Mouse (Mus musculus): ENCODE measurements around the gene Slc9b2.
A peak's percentile ranks its signal among the peaks of the same experiment; 100 is the strongest.

The Slc9b2 gene

DNA sequence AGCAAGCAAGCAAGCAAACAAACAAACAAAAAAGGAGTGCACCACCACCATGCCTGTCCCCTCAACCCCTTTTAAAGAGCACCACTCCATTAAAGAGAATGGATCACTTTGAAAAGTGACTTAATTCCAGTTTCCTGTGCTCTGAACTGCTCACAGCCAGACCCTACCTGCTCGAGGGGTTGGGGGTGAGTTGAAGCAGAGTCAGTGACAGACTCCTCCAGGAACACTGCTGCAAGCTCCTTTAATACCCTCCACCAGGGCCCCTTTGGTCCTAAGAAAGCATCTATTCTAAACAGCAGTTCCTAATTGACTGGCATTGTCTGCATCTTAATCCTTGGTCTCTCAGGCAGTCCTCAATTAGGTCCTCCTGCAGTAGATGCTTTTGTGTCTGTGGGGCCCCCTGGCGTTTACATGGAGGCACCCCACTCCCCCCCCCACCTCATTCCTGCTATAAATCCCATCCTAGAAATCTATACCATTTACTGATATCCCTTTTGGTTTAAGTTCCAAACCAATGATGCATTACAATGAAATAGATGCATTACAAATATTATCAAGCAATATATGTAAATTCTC, 5.5 kb downstream of the Slc9b2 start:
- DNase-seq (ENCODE audit: low spot score in 2 of 2) = no peak

DNA sequence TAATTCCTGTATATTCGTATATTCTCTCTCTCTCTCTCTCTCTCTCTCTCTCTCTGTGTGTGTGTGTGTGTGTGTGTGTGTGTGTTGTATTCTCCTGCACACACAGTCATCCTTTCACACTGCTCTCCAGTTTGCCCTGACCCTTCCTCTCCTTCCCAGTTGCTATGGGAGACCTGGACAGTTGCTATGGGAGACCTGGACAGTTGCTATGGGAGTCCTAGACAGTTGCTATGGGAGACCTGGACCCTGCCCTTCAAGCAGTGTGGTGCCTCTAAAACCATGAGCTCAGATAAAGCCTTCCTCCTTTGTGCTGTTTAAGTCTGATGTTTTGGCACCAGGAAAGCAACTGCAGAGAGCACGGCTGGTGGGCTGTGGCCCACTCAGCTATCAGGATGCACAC, 6.2 kb downstream of the Slc9b2 start:
- no peak for DNase-seq (ENCODE audit: low spot score in 2 of 2)

DNA sequence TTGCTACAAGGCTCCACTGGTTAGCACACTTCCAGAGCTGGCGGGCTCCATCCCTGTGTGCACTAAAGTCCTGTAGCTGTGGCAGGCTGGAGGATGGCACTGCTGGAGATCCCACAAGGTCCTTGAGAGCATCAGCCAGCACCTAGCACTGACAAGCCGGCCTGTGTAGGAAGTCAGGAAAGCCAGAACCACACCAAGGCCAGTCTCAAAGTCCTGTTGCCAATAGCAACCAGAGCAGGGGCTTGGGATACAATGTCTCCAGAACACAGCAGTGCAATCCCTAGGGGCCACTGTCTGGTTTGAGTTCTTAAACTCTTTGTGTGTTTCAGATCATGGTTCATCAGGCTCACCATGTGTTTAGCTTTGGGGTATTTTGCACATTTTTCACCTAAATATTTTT, 7.3 kb downstream of the Slc9b2 start:
- DNase-seq (ENCODE audit: low spot score in 2 of 2) = no peak

DNA sequence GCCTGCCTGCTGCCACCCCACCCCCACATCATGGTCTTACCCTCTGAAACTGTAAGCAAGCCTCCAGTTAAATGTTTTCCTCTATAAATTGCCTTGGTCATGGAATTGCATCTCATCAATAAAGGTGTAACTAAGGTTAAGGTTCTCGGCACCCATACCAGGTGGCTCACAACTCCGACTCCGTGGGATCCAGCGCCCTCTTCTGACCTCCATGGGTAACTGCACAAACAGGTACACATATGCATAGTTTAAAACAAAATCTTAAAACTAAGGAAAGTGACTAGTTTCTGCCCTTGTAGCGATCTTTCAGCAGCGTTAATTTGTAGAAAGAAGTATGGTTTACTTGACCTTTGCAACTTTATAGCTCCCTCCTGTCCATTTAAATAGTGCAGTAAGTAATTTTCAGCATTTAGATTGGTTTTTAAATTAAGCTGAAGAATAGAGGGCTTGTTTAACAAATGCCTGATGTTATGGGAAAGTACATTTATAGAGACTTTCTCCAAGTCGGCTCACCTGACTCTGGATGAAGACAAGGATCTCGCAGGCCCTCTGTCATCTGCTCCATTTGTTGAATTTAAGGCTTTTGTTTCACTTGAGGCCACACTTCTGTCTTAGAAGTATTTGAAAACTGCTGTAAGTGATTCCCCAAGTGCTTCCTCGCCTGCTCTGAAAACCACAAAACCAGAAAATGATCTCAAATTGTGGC, 8.4 kb downstream of the Slc9b2 start:
- no peak for DNase-seq (ENCODE audit: low spot score in 2 of 2)

DNA sequence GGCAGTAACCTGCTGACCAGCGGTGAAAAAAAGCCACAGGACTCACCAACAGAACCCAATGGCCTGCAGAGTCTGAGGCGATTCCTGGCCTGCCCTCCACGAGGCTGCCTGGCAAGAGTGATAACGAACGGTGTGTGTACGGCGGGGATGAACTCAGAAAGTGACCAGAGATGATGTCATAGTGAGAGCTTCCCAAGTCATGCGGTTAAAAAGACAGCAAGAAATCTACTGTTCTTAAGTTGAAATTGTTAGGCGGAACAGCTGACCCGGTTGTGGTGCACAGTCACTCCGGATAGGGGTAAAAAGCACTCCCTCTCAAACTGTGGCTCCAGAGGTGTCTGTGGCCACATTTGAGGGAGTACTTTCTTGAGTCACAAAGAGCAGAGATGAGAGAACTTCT, 10.8 kb downstream of the Slc9b2 start:
- no peak for DNase-seq (ENCODE audit: low spot score in 2 of 2)

DNA sequence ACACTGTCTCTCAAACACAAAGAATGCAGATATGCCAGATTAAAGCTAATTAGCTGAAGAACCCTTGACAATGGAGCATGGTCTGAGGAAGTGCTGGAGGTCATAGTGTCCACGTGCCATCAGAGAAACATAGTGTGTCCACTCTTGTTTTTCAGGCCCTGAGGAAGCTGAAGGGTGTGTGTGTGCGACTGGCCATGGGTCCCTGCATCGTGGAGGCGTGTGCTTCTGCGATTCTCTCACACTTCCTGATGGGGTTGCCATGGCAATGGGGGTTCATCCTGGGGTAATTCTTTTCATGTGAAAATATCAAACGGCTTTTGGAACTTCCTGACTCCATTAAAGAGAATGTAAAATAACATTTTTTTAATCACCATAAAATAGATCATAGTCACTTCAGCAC, 16.9 kb downstream of the Slc9b2 start:
- peak in 1 of 2 experiments; percentile 11 for DNase-seq (ENCODE audit: low spot score in 2 of 2)

DNA sequence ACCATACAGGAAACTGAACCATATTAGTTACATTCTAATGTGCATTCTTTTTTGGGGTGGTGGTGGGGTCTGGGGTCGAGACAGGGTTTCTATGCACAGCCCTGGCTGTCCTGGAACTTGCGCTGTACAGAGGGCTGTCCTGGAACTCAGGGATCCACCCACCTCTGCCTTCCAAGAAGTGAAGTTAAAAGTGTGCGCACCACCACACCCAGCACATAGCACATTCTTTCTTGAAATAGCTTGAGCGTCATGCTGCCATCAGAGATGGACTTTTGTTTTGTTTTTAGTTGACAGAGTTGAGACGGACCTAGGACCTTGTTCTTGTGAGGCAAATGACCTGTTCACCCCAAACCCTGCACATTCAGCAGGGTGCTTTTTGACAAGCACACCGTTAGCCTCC, 19.7 kb downstream of the Slc9b2 start:
- no peak for DNase-seq (ENCODE audit: low spot score in 2 of 2)

DNA sequence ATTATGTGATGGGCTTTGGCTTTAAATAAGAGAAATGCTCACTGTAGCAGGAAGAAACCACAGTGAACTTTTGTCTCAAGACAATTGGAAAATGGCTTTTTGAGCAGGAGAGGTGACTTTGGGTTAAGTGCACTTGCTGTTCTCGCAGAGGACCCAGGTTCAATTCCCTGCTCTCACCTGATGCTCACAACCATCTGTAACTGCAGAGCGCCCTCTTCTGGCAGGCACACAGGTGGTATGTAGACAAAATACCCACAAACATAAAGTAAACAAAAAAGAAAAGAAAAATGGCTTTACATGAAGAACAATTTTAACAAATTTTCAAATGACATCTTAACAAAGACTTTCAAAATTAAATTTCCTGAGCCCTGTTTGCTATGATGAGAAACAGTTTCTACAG, 20.1 kb downstream of the Slc9b2 start:
- DNase-seq (ENCODE audit: low spot score in 2 of 2) = no peak

DNA sequence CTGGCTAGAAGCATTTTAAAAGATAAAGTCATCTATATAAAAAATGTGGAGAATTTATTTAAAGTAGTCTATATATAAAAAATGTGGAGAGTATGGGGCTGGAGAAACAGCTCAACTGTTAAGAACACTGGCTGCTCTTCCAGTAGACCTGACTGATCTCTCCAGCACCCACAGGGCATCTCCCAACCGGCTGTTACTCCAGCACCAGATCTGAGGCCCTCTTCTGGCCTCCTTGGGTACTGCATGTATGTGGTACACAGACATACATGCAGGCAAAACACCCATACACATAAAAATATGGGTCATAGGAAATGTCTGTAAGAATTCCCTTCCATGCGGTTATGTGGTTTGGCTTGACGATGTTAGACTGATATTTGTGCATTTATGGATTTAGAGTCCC, 21.1 kb downstream of the Slc9b2 start:
- DNase-seq (ENCODE audit: low spot score in 2 of 2) = peak in 1 of 2 experiments; percentile 21

DNA sequence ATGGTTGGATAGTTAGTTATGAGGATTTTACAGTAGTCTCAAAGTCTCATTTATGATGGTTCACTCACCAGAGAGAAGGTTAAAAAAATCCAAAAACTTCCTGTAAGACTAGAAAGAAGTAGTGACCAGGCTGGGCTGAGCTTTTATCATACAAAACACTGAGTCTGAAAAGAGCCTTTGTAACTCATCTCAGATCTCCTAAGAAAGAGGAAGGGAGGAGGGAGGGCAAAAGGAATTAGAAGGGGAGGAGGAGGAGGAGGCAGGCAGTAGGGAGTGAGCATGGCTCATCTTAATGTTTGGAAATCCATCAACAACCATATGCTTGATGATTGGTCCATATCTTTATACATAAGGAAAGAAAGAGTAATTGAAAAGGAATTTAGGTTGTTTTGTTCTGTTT, 25.2 kb downstream of the Slc9b2 start:
- no peak for DNase-seq (ENCODE audit: low spot score in 2 of 2)

DNA sequence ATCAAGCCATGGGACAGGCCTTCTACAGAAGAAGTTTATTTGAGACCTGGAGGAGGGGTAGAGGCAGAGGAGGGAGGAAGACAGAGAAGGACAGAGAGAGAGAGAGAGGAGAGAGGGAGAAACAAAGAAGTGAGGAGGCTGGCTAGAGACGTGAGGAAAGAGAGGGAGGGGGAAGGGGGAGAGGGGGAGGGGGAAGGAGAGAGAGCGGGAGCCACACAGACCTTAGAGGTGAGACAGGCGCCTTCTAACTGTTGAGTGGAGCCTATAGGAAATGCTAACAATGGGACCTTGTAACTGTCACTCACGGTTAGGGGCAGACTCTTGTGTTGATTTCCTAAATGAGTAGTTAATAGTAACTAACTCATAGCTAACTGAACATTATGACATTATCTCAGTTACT, 26.3 kb downstream of the Slc9b2 start:
- DNase-seq (ENCODE audit: low spot score in 2 of 2) = no peak

DNA sequence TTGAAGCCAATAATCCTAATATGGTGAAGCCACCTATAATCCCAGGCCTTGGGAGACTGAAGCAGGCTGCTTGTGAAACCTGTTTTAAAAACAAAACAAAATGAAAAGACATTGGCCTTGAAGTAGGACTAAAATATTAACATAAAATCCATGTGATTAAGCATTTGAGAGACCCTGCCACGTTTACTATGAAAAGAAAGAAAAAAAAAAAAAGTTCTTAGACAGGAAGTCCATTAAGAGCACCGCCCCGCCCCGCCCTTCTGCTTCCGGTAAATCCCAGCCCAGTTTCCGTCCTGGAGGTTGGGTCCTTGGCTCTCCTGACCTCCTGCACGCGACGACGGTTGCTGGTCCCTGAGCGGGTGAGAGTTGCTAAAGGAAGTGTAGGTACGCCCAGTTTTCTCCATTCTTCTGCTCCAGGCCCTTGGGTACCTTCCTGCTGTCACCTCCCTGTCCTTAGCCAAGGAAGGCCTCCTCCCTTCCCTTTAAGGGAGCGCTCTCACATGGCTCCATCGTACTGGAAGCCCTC, 40.3 kb downstream of the Slc9b2 start, which contains the start of gene Slc9b1:
Gene Slc9b1 (plus strand): TSS at position 291 of the 526 bp plus-strand sequence.
- DNase-seq (ENCODE audit: low spot score in 2 of 2) = no peak

DNA sequence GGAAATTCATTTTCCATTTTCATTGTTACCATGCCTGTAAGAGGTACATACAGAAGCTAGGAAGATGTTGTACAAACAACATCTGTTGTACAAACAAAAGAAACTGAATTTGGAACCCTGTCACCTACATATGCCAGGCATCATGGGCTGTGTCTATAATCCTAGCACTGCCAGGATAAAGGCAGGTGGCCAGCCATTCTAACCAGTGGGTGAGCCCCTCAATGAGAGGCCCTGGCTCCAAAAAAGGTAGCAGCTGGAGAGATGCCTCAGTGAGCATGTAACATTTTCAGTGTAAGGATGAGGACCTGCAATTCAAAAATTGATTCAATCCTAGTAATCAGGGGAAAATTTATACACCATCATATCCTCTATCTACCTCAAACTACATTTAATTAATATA, 41.5 kb downstream of the Slc9b2 start:
- no peak for DNase-seq (ENCODE audit: low spot score in 2 of 2)

DNA sequence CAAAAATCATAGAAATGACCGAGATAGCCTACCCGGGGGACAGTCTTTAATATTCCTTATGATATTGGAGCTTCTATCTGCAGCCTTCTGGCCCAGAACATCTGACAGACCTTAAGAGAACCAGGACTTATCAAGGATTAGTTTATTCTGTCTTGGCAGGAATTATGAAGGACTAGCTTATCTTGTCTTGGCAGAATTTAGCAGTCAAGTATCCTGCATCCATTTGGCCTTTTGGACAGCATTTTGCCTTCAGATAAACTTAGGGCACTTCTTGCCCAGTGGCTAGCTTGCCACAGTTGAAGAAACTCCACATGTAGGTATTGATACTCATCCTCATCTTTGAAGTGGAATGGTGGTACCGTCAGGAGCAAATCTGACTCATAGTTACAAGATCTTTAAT, 44.4 kb downstream of the Slc9b2 start:
- DNase-seq (ENCODE audit: low spot score in 2 of 2) = no peak

DNA sequence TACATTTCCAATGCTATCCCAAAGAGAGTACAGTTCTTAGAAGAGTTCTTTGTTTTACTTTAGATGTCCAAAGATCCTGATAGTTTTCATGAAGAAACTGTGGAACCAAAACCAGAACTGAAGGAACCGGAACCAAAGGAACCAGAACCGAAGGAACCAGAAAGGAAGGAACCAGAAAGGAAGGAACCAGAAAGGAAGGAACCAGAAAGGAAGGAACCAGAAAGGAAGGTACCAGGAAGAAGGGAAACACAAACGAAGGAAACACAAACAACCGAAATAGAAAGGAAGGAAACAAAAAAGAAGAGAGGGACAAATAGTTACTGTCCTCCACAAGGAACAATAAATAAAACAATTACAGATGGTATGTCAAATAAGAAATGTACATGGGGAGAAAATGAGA, 49.9 kb downstream of the Slc9b2 start:
- no peak for DNase-seq (ENCODE audit: low spot score in 2 of 2)

DNA sequence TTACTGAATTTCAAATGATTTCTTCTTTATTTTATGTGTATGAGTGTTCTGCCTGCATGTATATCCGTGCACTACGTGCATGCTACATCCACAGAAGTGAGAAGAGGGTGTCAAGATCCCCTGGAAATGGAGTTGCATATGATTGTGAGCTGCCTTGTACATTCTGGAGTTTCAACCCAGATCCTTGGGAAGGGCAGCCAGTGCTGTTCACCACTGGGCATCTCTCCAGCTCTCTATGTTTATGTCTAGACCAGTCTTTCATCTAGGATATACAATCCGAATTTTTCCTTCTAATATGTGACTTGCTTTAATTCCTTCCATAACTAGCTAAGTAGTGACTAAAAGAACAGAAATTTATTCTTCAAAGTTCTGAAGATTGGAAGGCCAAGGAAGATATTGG, 68.3 kb downstream of the Slc9b2 start:
- no peak for DNase-seq (ENCODE audit: low spot score in 2 of 2)

DNA sequence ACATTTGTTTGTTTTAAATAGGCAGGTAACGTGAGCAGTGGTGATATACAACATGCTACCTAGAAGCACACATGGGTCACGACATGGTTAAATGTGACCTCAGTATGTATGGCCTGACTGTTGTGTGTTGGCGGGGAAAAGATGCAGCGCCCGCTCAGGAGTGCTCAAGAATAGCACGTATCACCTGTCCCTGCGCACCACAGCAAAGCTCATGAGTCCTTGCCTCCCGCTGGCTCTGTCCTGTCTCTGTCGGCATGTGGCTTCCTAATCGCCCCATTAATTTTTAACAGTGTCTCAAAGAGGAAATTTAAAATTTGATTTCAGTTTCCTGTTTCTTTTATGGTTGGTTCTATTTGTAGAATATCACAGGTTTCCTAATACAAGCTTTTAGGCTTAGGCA, 69.9 kb downstream of the Slc9b2 start:
- no peak for DNase-seq (ENCODE audit: low spot score in 2 of 2)

DNA sequence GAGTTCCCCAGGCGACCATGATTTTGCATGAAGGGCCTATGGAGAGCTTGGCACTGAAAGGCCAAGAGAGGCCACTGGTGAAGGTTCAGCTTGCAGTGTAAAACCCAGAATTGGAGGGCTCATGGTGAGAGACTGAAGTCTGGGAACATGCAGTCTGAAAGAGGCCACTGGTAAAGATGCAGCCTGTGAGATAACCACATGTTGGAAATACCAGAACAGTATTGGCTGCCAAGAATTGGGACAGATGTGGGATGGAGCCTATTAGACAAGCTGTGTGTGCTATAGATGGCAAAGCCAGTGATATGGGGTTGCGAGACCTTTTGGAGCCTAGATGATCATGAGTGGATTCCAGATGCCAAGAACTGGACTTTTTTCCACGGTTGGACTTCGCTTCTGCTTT, 72.4 kb downstream of the Slc9b2 start:
- no peak for DNase-seq (ENCODE audit: low spot score in 2 of 2)

DNA sequence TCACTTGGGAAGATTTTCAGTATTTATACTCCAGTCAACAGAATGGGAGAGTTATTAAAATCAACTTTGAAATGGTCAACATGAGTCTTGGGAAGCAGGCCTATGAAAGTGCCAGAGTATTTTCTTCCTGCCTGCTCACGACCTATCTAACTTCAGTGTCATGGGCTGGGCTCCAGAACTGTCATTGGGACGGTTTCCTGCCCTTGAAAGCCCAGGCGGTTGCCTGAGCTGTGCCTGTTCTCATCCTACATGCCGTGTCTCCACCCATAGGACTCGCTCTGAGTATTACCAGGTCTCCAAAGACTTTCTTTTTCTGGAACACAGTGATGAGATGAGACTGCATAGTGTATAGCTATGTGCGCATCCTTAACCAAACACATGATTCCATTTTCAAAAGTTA, 85.7 kb downstream of the Slc9b2 start:
- no peak for DNase-seq (ENCODE audit: low spot score in 2 of 2)
